Mouse (Mus musculus): Measurements from ENCODE around the gene Ago4. TPM values are rescaled to one million over a fixed set of nuclear protein-coding genes. Genes with fewer than 3 reads are reported as not detected.

Ago4 gene
- 1.1 and 1.3 TPM in 2 replicates for polyA plus RNA-seq (2012; rRNA removed)

GRCm38 (mm10) chr4:126532827-126533728 is at the start of gene Ago4:
Gene Ago4, minus strand, starts transcription at chr4:126533472.

DNA sequence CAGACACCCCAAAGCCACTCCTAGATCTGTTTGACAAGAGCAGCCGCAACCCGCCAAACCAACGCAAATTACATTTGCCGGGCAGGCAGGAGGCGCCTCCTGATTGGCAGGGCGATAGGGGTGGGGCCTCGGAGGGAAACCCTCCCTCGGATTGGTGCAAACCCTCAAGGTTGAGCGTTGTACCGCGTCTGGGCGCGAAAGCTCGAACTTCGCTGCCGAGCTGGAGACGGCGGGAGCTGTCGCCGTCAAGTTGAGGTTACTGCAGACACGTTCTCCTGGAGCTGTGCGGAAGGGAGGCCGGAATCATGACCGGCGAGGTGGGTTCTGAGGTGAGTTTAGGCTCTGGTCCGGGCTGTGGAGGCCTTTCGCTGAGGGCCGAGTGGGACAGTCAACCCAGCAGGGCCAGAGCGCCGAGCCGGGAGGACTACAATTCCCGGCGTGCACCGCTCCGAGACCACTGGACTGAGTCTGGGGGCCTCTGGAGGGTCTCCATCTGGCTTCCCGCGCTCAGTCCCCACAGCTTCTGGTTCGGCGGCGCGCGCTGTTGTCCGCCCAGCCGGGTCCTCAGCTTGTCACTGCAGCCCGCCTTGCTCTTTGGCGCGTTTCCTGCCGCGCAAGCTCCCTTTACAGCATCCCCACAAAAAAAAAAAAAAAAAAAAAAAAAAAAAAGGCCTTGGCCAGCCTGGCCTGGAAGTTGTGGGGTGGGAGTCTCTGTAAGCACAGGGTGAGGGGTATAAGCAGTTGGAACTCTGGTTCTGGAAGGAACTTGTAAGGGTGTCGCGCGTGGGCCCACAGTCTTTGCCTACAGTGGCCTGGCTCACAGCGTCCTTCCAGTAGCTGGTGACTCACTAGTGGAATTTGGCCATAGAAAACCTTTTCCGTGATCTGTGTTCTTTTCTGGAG is 23.8 kb upstream of the Ago4 start, which contains the start of gene Clspn:
Gene Clspn, plus strand, starts transcription at position 127 of the 903 bp plus-strand sequence.

DNA sequence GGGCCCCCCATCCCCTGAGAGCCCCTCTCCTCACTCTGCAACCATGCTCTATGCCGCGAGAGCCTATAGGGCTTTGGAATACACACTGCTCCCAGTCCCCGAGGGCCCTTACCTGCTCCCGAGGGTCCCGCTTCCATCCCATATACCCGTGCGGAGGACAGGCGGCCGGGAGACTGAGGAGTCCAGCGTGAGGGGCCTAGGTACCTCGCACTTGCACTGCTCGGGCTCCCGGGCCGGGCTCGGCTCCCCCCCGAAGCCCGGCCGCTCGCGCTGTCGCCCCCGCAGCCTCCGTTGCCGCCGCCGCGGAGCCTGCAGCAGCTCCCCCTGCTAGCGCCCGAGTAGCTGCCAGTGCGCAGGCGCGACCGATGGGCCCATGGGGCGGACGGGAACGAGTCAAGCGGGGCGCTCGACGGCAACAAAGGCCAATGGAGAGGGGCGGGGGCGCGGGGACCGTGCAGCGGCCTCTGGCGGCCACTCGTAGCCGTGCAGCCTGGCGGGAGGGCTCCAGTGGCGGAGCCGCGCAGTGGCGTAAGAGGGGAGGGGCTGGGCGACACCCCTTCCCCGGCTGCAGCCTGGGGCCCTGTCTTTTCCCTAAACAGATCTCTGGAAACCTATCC is 64.9 kb downstream of the Ago4 start, which contains the start of gene Ago1:
Gene Ago1, minus strand, starts transcription at position 299 of the 617 bp plus-strand sequence.

Other genes with a start within 250 kb of the Ago4 start
- 2.5 and 2.7 TPM in 2 replicates for gene Col8a2, start 246.7 kb downstream of the Ago4 start, polyA plus RNA-seq (2012; rRNA removed)
- gene Adprhl2, start 211.8 kb downstream of the Ago4 start, polyA plus RNA-seq (2012; rRNA removed) = 48.0 and 57.9 TPM in 2 replicates
- gene Tekt2, start 207.8 kb downstream of the Ago4 start, polyA plus RNA-seq (2012; rRNA removed) = 1.8 TPM in 2 replicates
- 18.1 and 18.6 TPM in 2 replicates for gene Ago3, start 103.9 kb downstream of the Ago4 start, polyA plus RNA-seq (2012; rRNA removed)
- 12.1 and 12.4 TPM in 2 replicates for gene Ago1, start 64.9 kb downstream of the Ago4 start, polyA plus RNA-seq (2012; rRNA removed)
- gene Clspn, start 23.5 kb upstream of the Ago4 start, polyA plus RNA-seq (2012; rRNA removed) = 0.47 and 0.60 TPM in 2 replicates
- 7.1 and 8.8 TPM in 2 replicates for gene 5730409E04Rik, start 76.3 kb upstream of the Ago4 start, polyA plus RNA-seq (2012; rRNA removed)
- gene Psmb2, start 144.2 kb upstream of the Ago4 start, polyA plus RNA-seq (2012; rRNA removed) = 129 and 150 TPM in 2 replicates
- not detected in 2 replicates for gene Tfap2e, start 202.8 kb upstream of the Ago4 start, polyA plus RNA-seq (2012; rRNA removed)
- 41.4 and 42.4 TPM in 2 replicates for gene Ncdn, start 220.0 kb upstream of the Ago4 start, polyA plus RNA-seq (2012; rRNA removed)
- gene AU040320, start 220.1 kb upstream of the Ago4 start, polyA plus RNA-seq (2012; rRNA removed) = 53.6 and 68.6 TPM in 2 replicates

Measured in colon, adult 2 months (tissue).